Mouse (Mus musculus) olfactory bulb, adult 2 months (tissue): Measurements from ENCODE around the gene Fbxw9.

Experiments
- CTCF ChIP-seq: fragments of 200-500 bp; IDR thresholded peaks from 2 replicates; pipeline ENCODE4 v1.5.1; 2012; ENCODE audit warnings: low read depth, mild to moderate bottlenecking, low read length, moderate library complexity; ENCODE audit not compliant: insufficient read depth
- POLR2A ChIP-seq: fragments of 200-500 bp; IDR thresholded peaks from 2 replicates; pipeline ENCODE4 v1.6.1; 2012; ENCODE audit warnings: mild to moderate bottlenecking, low read depth, low read length, moderate library complexity; ENCODE audit not compliant: insufficient read depth

- TF ChIP-seq POLR2A (no peak), CTCF (no peak)
These were observed 31.0 kb downstream of the Fbxw9 start for GRCm38 (mm10) chr8:85090856-85091255.
